Comparison of ENCODE assay signal across 8 mouse cellular contexts in genomic region chr1:61181099-61181821, GRCm38 (mm10).
DNase-seq lines count a peak whose midpoint lies in the region; ATAC-seq and TF ChIP-seq lines count a peak whose summit lies in the region.

No protein-coding gene starts in this region.

- DNase-seq in heart, postnatal 36 days: peak; percentile 92 to 96
- DNase-seq in layer of hippocampus, adult 18-20 months (ENCODE audit: low spot score in 2 of 2): peak; percentile 86 to 97
- DNase-seq in lung, adult 18-20 months: peak; percentile 78 to 86
- peak; percentile 71 for DNase-seq in testis, postnatal 14 days (ENCODE audit: low spot score)

- no peak overlapping the region for H3K4me3 ChIP-seq in ES-Bruce4 (ENCODE audit: low read depth, low read length)
- H3K4me3 ChIP-seq in forebrain, embryonic 16.5 days (replicated peaks; ENCODE audit: low read length): peak overlapping the region; percentile 5; the same call in 1 of the 2 replicates
- peak overlapping the region; percentile 14; the same call in 1 of the 2 replicates for H3K4me3 ChIP-seq in neural tube, embryonic 15.5 days (replicated peaks)

- H3K9ac ChIP-seq in ES-Bruce4 (ENCODE audit: low read depth, poor library complexity, severe bottlenecking): no peak overlapping the region
- peak overlapping the region; percentile 27 for H3K9ac ChIP-seq in forebrain, embryonic 16.5 days (replicated peaks; ENCODE audit: low read depth, low read length)
- H3K9ac ChIP-seq in neural tube, embryonic 15.5 days (replicated peaks): peak overlapping the region; percentile 21; the same call in 1 of the 2 replicates

- 16% methylated on average over 15 of the region's 15 CpGs for WGBS in forebrain, embryonic 16.5 days
- 11% methylated on average over 15 of the region's 15 CpGs for WGBS in neural tube, embryonic 15.5 days

- ATAC-seq in cerebellum, adult (ENCODE audit: insufficient number of reproducible peaks, low FRiP score, low TSS enrichment): peak; percentile 80; the same call in 1 of the 2 replicates
- ATAC-seq in forebrain, embryonic 16.5 days: peak; percentile 93
- ATAC-seq in neural tube, embryonic 15.5 days (ENCODE audit: low FRiP score): peak; percentile 90

- no peaks in the 10 kb centered on the region for H3K9me3 ChIP-seq in ES-Bruce4 (replicated peaks; ENCODE audit: control insufficient read depth, insufficient read depth, low read length, poor library complexity, severe bottlenecking)
- no peaks in the 10 kb centered on the region for H3K9me3 ChIP-seq in forebrain, embryonic 16.5 days (ENCODE audit: control insufficient read depth, low read length)
- H3K9me3 ChIP-seq in neural tube, embryonic 15.5 days (replicated peaks): no peaks in the 10 kb centered on the region

- no peak overlapping the region for H3K27ac ChIP-seq in ES-Bruce4 (ENCODE audit: insufficient read depth, low read length)
- H3K27ac ChIP-seq in forebrain, embryonic 16.5 days (ENCODE audit: low read length): peak overlapping the region; percentile 77
- H3K27ac ChIP-seq in neural tube, embryonic 15.5 days (replicated peaks): peak overlapping the region; percentile 74

- no peak for TF ChIP-seq EP300 in ES-Bruce4 (IDR thresholded peaks at IDR 0.05; ENCODE audit: insufficient read depth, low read depth, low read length)

- H3K27me3 ChIP-seq in ES-Bruce4 (ENCODE audit: control insufficient read depth, insufficient read depth, low read length, poor library complexity, severe bottlenecking): no peaks in the 10 kb centered on the region
- peaks cover 4% of the 10 kb centered on the region; the same call in 1 of the 2 replicates for H3K27me3 ChIP-seq in forebrain, embryonic 16.5 days (replicated peaks; ENCODE audit: control insufficient read depth, insufficient read depth, low read length)
- H3K27me3 ChIP-seq in neural tube, embryonic 15.5 days (replicated peaks): no peaks in the 10 kb centered on the region

- H3K4me2 ChIP-seq in forebrain, embryonic 16.5 days (ENCODE audit: low read length): peak overlapping the region; percentile 39
- H3K4me2 ChIP-seq in neural tube, embryonic 15.5 days: peak overlapping the region; percentile 52

- no peaks in the 10 kb centered on the region for H3K4me1 ChIP-seq in ES-Bruce4 (ENCODE audit: control insufficient read depth, insufficient read depth, low read length)
- H3K4me1 ChIP-seq in forebrain, embryonic 16.5 days (replicated peaks; ENCODE audit: control insufficient read depth, insufficient read depth, low read length): peaks cover 24% of the 10 kb centered on the region
- H3K4me1 ChIP-seq in neural tube, embryonic 15.5 days: peaks cover 29% of the 10 kb centered on the region

- intact Hi-C loops in heart, postnatal 36 days (cut with DNase I): loop anchor here (1.0 to 10.0 kb wide), 8 partner anchors 96 to 1783 kb away; partner anchors contain the start of gene Nrp2

- H3K36me3 ChIP-seq in ES-Bruce4 (ENCODE audit: control insufficient read depth, insufficient read depth, low read length, poor library complexity, severe bottlenecking): no peaks in the 10 kb centered on the region
- H3K36me3 ChIP-seq in forebrain, embryonic 16.5 days (ENCODE audit: control insufficient read depth, insufficient read depth): no peaks in the 10 kb centered on the region
- H3K36me3 ChIP-seq in neural tube, embryonic 15.5 days: no peaks in the 10 kb centered on the region

- TF ChIP-seq CTCF in ES-Bruce4 (IDR thresholded peaks at IDR 0.05; ENCODE audit: low read depth, low read length): peak; percentile 92

- no peak for TF ChIP-seq POLR2A in ES-Bruce4 (IDR thresholded peaks at IDR 0.05; ENCODE audit: insufficient read depth, low read length)
